Mouse (Mus musculus) MEL (cell line): ENCODE data around the gene Acacb. TPM values are rescaled to one million over a fixed set of nuclear protein-coding genes. Genes with fewer than 3 reads are reported as not detected.

Experiments
- DNase-seq: peaks from one replicate; pipeline ENCODE4 v3.0.0; 2011; ENCODE audit warnings: low read depth, low spot score
- H3K27ac ChIP-seq: 2 replicates; pipeline ENCODE4 v1.5.1; 2012; ENCODE audit warnings: low read depth, mild to moderate bottlenecking, control low read depth, low read length, moderate library complexity; ENCODE audit not compliant: control insufficient read depth
- H3K27me3 ChIP-seq, 2 experiments: fragments of 150-350 bp in 1 of 2; sonication (generic) in 1 of 2; 2 replicates each; pipeline ENCODE4 v1.6.1; 2012; ENCODE audit warnings: low read length in 2 of 2, mild to moderate bottlenecking in 2 of 2, improper control_type of control experiment in 1 of 2, moderate library complexity in 1 of 2; ENCODE audit not compliant: insufficient read depth in 2 of 2, control insufficient read depth in 1 of 2
- H3K36me3 ChIP-seq, 2 experiments: 2 replicates each; pipeline ENCODE4 v1.6.1; 2012 to 2014; ENCODE audit warnings: low read length in 2 of 2, improper control_type of control experiment in 1 of 2, inconsistent platforms in 1 of 2, mild to moderate bottlenecking in 1 of 2; ENCODE audit not compliant: insufficient read depth in 2 of 2, control insufficient read depth in 1 of 2
- H3K4me1 ChIP-seq, 2 experiments: fragments of 150-350 bp in 1 of 2; sonication (generic) in 1 of 2; 2 replicates each; pipeline ENCODE4 v1.6.1; 2012; ENCODE audit warnings: low read length in 2 of 2, improper control_type of control experiment in 1 of 2, mild to moderate bottlenecking in 1 of 2; ENCODE audit not compliant: insufficient read depth in 2 of 2, control insufficient read depth in 1 of 2
- H3K4me3 ChIP-seq, 2 experiments: fragments of 150-350 bp in 1 of 2; sonication (generic) in 1 of 2; 2 replicates each; pipeline ENCODE4 v1.5.1; 2012; ENCODE audit warnings: low read depth in 2 of 2, low read length in 2 of 2, mild to moderate bottlenecking in 2 of 2, moderate library complexity in 2 of 2, control low read depth in 1 of 2, improper control_type of control experiment in 1 of 2; ENCODE audit not compliant: control insufficient read depth in 1 of 2, insufficient read depth in 1 of 2
- H3K79me2 ChIP-seq: 2 replicates; pipeline ENCODE4 v1.6.1; 2012; ENCODE audit warnings: mild to moderate bottlenecking, low read length, moderate library complexity; ENCODE audit not compliant: control insufficient read depth, poor library complexity, insufficient read depth
- H3K9ac ChIP-seq: 2 replicates; pipeline ENCODE4 v1.6.1; 2012; ENCODE audit warnings: low read depth, mild to moderate bottlenecking, control low read depth, low read length, moderate library complexity; ENCODE audit not compliant: control insufficient read depth, poor library complexity, severe bottlenecking
- H3K9me3 ChIP-seq: fragments of 150-350 bp; sonication (generic); replicated peaks from 2 replicates; pipeline ENCODE4 v1.6.1; 2012; ENCODE audit warnings: mild to moderate bottlenecking, low read length, improper control_type of control experiment, moderate library complexity; ENCODE audit not compliant: insufficient read depth
- CHD1 ChIP-seq: IDR thresholded peaks from 2 replicates; pipeline ENCODE4 v1.6.1; 2012; ENCODE audit warnings: low read depth, mild to moderate bottlenecking, inconsistent platforms, low read length, improper control_type of control experiment
- CHD2 ChIP-seq: IDR thresholded peaks from 2 replicates; pipeline ENCODE4 v1.6.1; 2011; ENCODE audit warnings: low read length, improper control_type of control experiment
- CTCF ChIP-seq, 3 experiments: IDR thresholded peaks in 2 of 3; conservative IDR thresholded peaks in 1 of 3; 2 replicates each; pipeline ENCODE4 v1.5.1; 2011 to 2012; ENCODE audit warnings: low read length in 3 of 3, low read depth in 2 of 3, mild to moderate bottlenecking in 2 of 3, improper control_type of control experiment in 1 of 3, inconsistent platforms in 1 of 3, mixed read lengths in 1 of 3, moderate library complexity in 1 of 3; ENCODE audit not compliant: control insufficient read depth in 1 of 3, insufficient read depth in 1 of 3, poor library complexity in 1 of 3, severe bottlenecking in 1 of 3
- ELF1 ChIP-seq: IDR thresholded peaks from 2 replicates; pipeline ENCODE4 v1.6.1; 2014; ENCODE audit warnings: low read depth, mild to moderate bottlenecking, inconsistent platforms, low read length, improper control_type of control experiment, moderate library complexity
- GABPA ChIP-seq: IDR thresholded peaks from 2 replicates; pipeline ENCODE4 v1.6.1; 2012; ENCODE audit warnings: low read depth, mild to moderate bottlenecking, inconsistent platforms, low read length, improper control_type of control experiment, moderate library complexity
- GATA1 ChIP-seq: IDR thresholded peaks from 2 replicates; pipeline ENCODE4 v1.6.1; 2011; ENCODE audit warnings: low read depth, low read length, improper control_type of control experiment
- HCFC1 ChIP-seq: IDR thresholded peaks from 2 replicates; pipeline ENCODE4 v1.6.1; 2012; ENCODE audit warnings: low read depth, mild to moderate bottlenecking, inconsistent platforms, low read length, improper control_type of control experiment, moderate library complexity
- MAZ ChIP-seq: IDR thresholded peaks from 2 replicates; pipeline ENCODE4 v1.6.1; 2012; ENCODE audit warnings: low read depth, mild to moderate bottlenecking, inconsistent platforms, low read length, improper control_type of control experiment
- MYB ChIP-seq: IDR thresholded peaks from 2 replicates; pipeline ENCODE4 v1.6.1; 2011; ENCODE audit warnings: mild to moderate bottlenecking, low read depth, low read length, improper control_type of control experiment
- MYC ChIP-seq: IDR thresholded peaks from 2 replicates; pipeline ENCODE4 v1.6.1; 2011; ENCODE audit warnings: low read depth, mild to moderate bottlenecking, low read length, improper control_type of control experiment, moderate library complexity
- POLR2A ChIP-seq, 2 experiments: IDR thresholded peaks; 2 replicates each; pipeline ENCODE4 v1.6.1; 2011 to 2012; ENCODE audit warnings: low read length in 2 of 2, mild to moderate bottlenecking in 2 of 2, control low read depth in 1 of 2, improper control_type of control experiment in 1 of 2, low read depth in 1 of 2, moderate library complexity in 1 of 2; ENCODE audit not compliant: control insufficient read depth in 1 of 2, insufficient read depth in 1 of 2, poor library complexity in 1 of 2
- POLR2AphosphoS2 ChIP-seq: IDR thresholded peaks from 2 replicates; pipeline ENCODE4 v1.6.1; 2011; ENCODE audit warnings: low read length, improper control_type of control experiment
- POLR2AphosphoS5 ChIP-seq: IDR thresholded peaks from 2 replicates; pipeline ENCODE4 v1.6.1; 2012; ENCODE audit warnings: low read depth, borderline replicate concordance, mild to moderate bottlenecking, inconsistent platforms, low read length, moderate library complexity, mixed read lengths
- RAD21 ChIP-seq: IDR thresholded peaks from 2 replicates; pipeline ENCODE4 v1.6.1; 2011; ENCODE audit warnings: mild to moderate bottlenecking, low read depth, low read length, improper control_type of control experiment
- RCOR1 ChIP-seq: IDR thresholded peaks from 2 replicates; pipeline ENCODE4 v1.6.1; 2012; ENCODE audit warnings: low read depth, mild to moderate bottlenecking, inconsistent platforms, low read length, improper control_type of control experiment
- SIN3A ChIP-seq: IDR thresholded peaks from 2 replicates; pipeline ENCODE4 v1.6.1; 2012; ENCODE audit warnings: low read length, improper control_type of control experiment, inconsistent platforms
- SMC3 ChIP-seq: IDR thresholded peaks from 2 replicates; pipeline ENCODE4 v1.6.1; 2011; ENCODE audit warnings: low read depth, low read length, improper control_type of control experiment
- TBP ChIP-seq: IDR thresholded peaks from 2 replicates; pipeline ENCODE4 v1.8.0; 2011; ENCODE audit warnings: low read depth, low read length, improper control_type of control experiment
- TCF12 ChIP-seq: IDR thresholded peaks from 2 replicates; pipeline ENCODE4 v1.6.1; 2014; ENCODE audit warnings: low read depth, mild to moderate bottlenecking, inconsistent platforms, low read length, improper control_type of control experiment, moderate library complexity
- UBTF ChIP-seq: IDR thresholded peaks from 2 replicates; pipeline ENCODE4 v1.6.1; 2012; ENCODE audit warnings: low read depth, mild to moderate bottlenecking, inconsistent platforms, low read length, improper control_type of control experiment, moderate library complexity, borderline replicate concordance; ENCODE audit not compliant: insufficient read depth
- USF2 ChIP-seq, 2 experiments: IDR thresholded peaks; 2 replicates each; pipeline ENCODE4 v1.6.1; 2011 to 2012; ENCODE audit warnings: improper control_type of control experiment in 2 of 2, low read length in 2 of 2, borderline replicate concordance in 1 of 2, inconsistent platforms in 1 of 2, low read depth in 1 of 2, mild to moderate bottlenecking in 1 of 2; ENCODE audit not compliant: insufficient read depth in 1 of 2
- ZC3H11A ChIP-seq: IDR thresholded peaks from 2 replicates; pipeline ENCODE4 v1.6.1; 2012; ENCODE audit warnings: low read depth, mild to moderate bottlenecking, inconsistent platforms, low read length, improper control_type of control experiment
- ZKSCAN1 ChIP-seq: IDR thresholded peaks from 2 replicates; pipeline ENCODE4 v1.6.1; 2012; ENCODE audit warnings: low read depth, mild to moderate bottlenecking, inconsistent platforms, low read length, improper control_type of control experiment, moderate library complexity
- ZMIZ1 ChIP-seq: IDR thresholded peaks from 2 replicates; pipeline ENCODE4 v1.6.1; 2012; ENCODE audit warnings: low read depth, mild to moderate bottlenecking, inconsistent platforms, low read length, improper control_type of control experiment, moderate library complexity
- ZNF384 ChIP-seq: IDR thresholded peaks from 2 replicates; pipeline ENCODE4 v1.6.1; 2012; ENCODE audit warnings: low read depth, mild to moderate bottlenecking, inconsistent platforms, low read length, improper control_type of control experiment
- polyA plus RNA-seq, 2 experiments: library from polyadenylated mRNA; stranded (reverse) in 1 of 2; unstranded in 1 of 2; fragments of >175 nt in 1 of 2; fragments of >200 nt in 1 of 2; gene quantifications; 2 replicates each; pipeline versions ENCODE4 v1.2.1 to v1.2.4; 2012; ENCODE audit warnings: low replicate concordance in 2 of 2, low read depth in 1 of 2; ENCODE audit not compliant: insufficient read length in 2 of 2, insufficient read depth in 1 of 2, missing spikeins in 1 of 2
- total RNA-seq: library from RNA; depleted of rRNA; stranded (reverse); fragments of 300-350 nt; gene quantifications from 2 replicates; pipeline ENCODE4 v1.2.3, GENCODE M21; 2012

Gene Acacb
- total and polyA plus RNA-seq, 3 experiments = 2.0 to 5.3 TPM; not detected in 1

DNA sequence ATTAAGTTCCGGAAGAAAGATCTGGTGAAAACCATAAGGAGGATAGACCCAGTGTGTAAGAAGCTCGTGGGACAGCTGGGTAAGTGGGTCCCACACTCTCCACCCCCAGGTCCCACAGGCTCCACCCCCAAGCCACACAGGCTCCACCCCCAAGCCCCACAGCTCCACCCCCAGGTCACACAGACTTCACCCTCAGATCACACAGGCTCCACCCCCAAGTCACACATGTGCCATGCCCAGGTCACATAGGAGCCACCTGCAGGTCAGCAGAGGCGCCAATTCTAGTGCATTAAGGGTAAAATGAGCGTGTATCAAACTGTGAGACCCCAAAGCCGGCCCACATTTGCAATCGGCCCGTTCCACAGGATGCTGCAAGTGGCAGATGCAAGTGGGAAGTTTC, 100.1 kb downstream of the Acacb start:
- H3K4me1 ChIP-seq = peaks cover 0 to 4% of the 10 kb centered on the region in 2 experiments; a peak in 1 of 4 replicates
- TF ChIP-seq CTCF (IDR thresholded peaks at IDR 0.05 in 2 of 3, conservative IDR thresholded peaks at IDR 0.05 in 1 of 3; ENCODE audit: control insufficient read depth in 1 of 3, insufficient read depth in 1 of 3, low read depth in 2 of 3, low read length in 3 of 3, poor library complexity in 1 of 3, severe bottlenecking in 1 of 3) = peak in 1 of 3 experiments; percentile 1; a peak in 1 of 6 replicates
- TF ChIP-seq SMC3 = 0 out of 2 replicates have a peak, but pooled peaks have one; percentile 23
- TF ChIP-seq ZC3H11A = no peak
- TF ChIP-seq, all 39 proteins: peak for 2
- Histone ChIP-seq H3K27me3 (no peaks in the 10 kb centered on the region), H3K36me3 (no peaks in the 10 kb centered on the region), H3K27ac (no peak overlapping the region), H3K79me2 (no peaks in the 10 kb centered on the region), H3K9ac (no peak overlapping the region), H3K4me3 (no peak overlapping the region), H3K9me3 (no peaks in the 10 kb centered on the region)
- peak; percentile 28 for DNase-seq

DNA sequence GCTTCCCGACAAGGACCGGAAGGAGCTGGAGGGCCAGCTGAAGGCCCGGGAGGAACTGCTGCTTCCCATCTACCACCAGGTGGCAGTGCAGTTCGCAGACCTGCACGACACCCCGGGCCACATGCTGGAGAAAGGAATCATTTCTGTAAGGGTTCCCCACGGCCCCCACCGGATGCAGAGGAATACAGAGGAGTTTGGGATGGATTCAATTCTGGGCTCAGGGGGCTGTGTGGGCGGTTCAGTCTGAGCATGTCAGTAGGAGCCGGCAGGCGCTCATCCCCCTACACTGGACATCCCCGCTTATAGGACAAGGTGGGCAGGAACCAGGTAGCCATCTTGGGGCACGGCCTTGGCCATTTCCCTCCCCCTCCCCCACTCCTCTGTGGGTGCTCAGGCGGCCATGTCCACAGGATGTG, 101.8 kb downstream of the Acacb start:
- H3K27ac ChIP-seq = no peak overlapping the region
- 0 out of 2 replicates have a peak overlapping the region, but pooled peaks have one; percentile 48 for H3K9ac ChIP-seq
- H3K9me3 ChIP-seq = no peaks in the 10 kb centered on the region
- peaks cover 0 to 4% of the 10 kb centered on the region in 2 experiments; a peak in 1 of 4 replicates for H3K4me1 ChIP-seq
- TF ChIP-seq RAD21 = peak; percentile 81
- TF ChIP-seq HCFC1 = 0 out of 2 replicates have a peak, but pooled peaks have one; percentile 22
- TF ChIP-seq ZC3H11A = peak; percentile 70
- TF ChIP-seq RCOR1 = no peak
- TF ChIP-seq SMC3 = peak; percentile 95
- no peak for TF ChIP-seq MAZ
- TF ChIP-seq ZNF384 = no peak
- TF ChIP-seq SIN3A = peak; percentile 7; the same call in 1 of the 2 replicates
- peak; percentile 76 to 96 (median 96) for TF ChIP-seq CTCF (IDR thresholded peaks at IDR 0.05 in 2 of 3, conservative IDR thresholded peaks at IDR 0.05 in 1 of 3; ENCODE audit: control insufficient read depth in 1 of 3, insufficient read depth in 1 of 3, low read depth in 2 of 3, low read length in 3 of 3, poor library complexity in 1 of 3, severe bottlenecking in 1 of 3)
- TF ChIP-seq POLR2A (IDR thresholded peaks at IDR 0.05; ENCODE audit: control insufficient read depth in 1 of 2, insufficient read depth in 1 of 2, low read depth in 1 of 2, low read length in 2 of 2, poor library complexity in 1 of 2) = 0 out of 4 replicates have a peak, but pooled peaks of 1 of the 2 experiments have one; percentile 6
- TF ChIP-seq MYC = peak; percentile 57; the same call in 1 of the 2 replicates
- TF ChIP-seq, all 39 proteins: peak for 8
- Histone ChIP-seq H3K27me3 (no peaks in the 10 kb centered on the region), H3K36me3 (no peaks in the 10 kb centered on the region), H3K79me2 (no peaks in the 10 kb centered on the region), H3K4me3 (peak overlapping the region in 1 of 2 experiments; percentile 33; a peak in 2 of 4 replicates)
- DNase-seq = peak; percentile 85

- no peak for TF ChIP-seq ZKSCAN1
- TF ChIP-seq ELF1 = no peak
- no peak for TF ChIP-seq ZMIZ1
- no peak for TF ChIP-seq CHD2
- TF ChIP-seq GATA1 = no peak
- no peak for TF ChIP-seq USF2 (IDR thresholded peaks at IDR 0.05; ENCODE audit: borderline replicate concordance in 1 of 2, insufficient read depth in 1 of 2, low read depth in 1 of 2, low read length in 2 of 2)
- TF ChIP-seq GABPA = no peak
- TF ChIP-seq MAZ = no peak
- TF ChIP-seq TCF12 = no peak
- TF ChIP-seq MYB = no peak
- no peak for TF ChIP-seq SIN3A
- no peak for TF ChIP-seq POLR2AphosphoS2
- no peak for TF ChIP-seq TBP
- TF ChIP-seq POLR2AphosphoS5 = no peak
- TF ChIP-seq SMC3 = no peak
- TF ChIP-seq UBTF = no peak
- TF ChIP-seq CHD1 = no peak
- Histone ChIP-seq H3K4me3 (no peak overlapping the region), H3K4me1 (no peaks in the 10 kb centered on the region; a peak in 1 of 4 replicates), H3K9ac (no peak overlapping the region), H3K27me3 (no peaks in the 10 kb centered on the region), H3K79me2 (no peaks in the 10 kb centered on the region), H3K27ac (no peak overlapping the region), H3K9me3 (no peaks in the 10 kb centered on the region), H3K36me3 (no peaks in the 10 kb centered on the region; a peak in 1 of 4 replicates)
- DNase-seq = no peak
Observed at GRCm38 (mm10) chr5:114259495-114259894, 113.2 kb downstream of the Acacb start.
